Mouse (Mus musculus) regulatory T cell (primary cell): ENCODE measurements at regions not wholly inside any gene's neighbourhood (a gene's known extent, or its start where the extent isn't known, plus 50 kb on each side); places are given as distances from the start of the nearest gene placed in this dataset.

Source experiments
- in situ Hi-C: fragments of 300-600 bp; cut with MboI, MseI; formaldehyde crosslinking; loops from one replicate; pipeline ENCODE4 v1.15.1; 2025; ENCODE audit warnings: high pct_unique_total_duplicates

DNA sequence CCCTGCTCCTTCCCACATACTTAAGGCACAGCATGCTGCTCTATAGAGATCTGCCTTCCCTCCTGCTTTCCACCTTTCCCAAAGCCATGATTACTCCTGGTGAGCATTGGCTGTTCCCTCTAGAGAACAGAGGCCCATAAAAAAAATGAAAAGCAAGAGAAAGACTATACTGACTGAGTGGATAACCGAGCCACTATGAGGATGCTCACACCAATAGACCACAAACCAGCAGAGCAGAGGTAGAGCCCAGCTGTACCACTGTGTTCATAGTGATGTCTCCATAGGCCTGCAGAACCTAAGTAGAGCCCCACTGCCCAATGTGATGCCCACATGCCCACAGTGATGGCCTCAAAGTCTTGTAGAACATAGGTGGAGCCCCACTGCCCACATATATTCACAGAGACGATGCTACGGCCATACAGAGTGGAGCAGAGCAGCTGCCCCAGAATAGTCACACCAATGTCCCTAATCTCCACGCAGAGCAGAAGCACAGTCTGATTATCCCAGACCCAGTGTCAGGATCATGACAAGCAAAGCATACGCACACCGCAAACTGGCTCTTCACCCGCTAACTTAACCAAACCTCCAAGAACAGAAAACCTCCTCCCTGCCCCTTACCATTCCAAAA lies 174.8 kb upstream of the Nr4a3 start:
- in situ Hi-C loops: no loop called here

DNA sequence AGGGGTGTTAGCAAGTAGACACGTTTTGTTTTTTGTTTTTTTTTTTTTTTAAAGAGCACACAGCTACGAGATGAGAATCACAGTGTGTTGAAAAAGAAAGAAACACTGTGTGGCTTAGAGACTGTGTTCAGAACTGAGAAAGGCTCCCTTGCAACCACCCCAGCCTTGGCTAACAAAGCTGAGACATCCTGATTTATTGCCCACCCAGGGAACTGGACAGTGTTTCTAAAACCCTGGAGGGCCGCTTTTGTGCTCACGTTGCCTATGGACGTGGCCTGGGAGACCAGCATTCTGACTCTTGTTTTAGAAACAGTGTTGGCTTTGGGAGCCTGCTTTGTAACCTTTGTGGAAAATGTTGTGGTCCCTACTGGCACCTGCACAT lies 174.3 kb upstream of the Nr4a3 start:
- in situ Hi-C loops: no loop called here

DNA sequence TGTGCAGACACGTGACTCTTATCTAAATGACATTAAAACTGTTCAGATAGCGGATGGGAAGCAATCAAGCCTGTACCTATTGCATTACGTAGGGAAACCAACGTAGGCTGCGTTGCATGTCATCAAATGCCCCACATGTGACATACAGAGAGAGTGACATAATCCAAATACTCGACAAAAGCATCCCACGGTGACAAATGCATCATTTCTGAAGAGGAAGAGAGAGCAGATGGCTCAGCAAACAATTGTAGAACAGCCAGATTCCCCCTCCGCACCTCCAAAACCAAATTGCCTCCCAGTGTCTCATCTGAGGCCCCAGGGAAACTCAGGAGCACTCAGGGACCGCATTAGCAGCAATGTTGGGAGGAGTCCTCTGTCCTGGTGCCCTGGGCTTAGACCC lies 163.4 kb upstream of the Nr4a3 start:
- in situ Hi-C loops: no loop called here

DNA sequence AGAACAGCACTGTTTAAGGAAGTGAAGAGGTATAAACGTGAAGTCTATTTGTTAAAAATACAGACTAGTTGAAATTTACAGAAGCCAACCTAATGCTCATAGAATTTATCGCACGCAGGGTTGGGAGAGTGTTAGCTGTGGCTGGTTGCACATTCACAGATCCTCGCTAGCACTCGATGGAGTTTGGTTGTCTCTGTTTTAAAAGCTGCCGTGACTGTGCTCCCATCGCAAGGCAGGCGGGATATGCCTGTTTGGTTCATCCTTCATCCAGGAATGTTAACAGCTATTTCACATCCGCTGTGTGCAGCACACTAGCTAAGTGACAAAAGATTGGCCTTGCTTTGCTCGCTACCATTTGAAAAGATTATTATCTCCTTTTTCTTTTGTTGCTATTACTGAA lies 162.9 kb upstream of the Nr4a3 start:
- in situ Hi-C loops: no loop called here

DNA sequence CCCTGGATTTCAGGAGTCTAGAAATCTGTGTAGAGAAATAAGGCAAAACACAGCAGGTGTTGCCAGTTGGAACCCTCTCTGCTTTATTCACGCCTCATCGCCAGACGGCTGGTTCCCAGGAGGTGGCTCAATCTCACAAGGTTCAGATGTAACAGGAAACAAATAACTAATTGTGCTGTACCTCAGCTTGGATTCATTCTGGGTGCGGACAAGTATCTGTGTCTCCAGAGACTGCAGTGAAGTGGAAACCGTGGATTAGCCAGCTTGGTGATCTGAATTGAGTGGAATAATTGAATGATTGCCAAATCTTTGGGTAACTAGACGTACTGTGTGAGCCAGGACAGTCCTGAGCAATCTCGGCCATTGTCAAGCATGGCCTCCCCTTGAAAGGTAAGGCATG lies 145.4 kb upstream of the Nr4a3 start:
- in situ Hi-C loops: no loop called here

DNA sequence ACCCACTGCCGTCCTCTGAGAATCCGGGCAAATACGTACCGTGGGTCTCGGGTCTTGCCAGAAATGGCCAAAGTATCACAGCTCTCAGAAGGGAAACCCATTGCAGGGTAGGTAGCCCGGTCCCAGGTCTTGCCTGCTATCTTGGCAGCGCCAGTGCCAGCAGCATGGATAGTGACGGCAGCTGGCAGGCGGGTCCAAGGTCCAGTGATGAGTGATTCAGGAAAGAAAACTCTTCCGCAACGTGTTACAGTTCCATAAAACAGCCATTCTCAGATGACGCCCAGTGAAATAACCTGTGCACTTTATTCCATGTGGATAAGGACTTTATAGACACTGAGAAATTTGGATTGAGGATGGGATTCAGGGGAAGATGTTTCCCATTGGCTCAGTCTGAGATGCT lies 142.2 kb upstream of the Nr4a3 start:
- in situ Hi-C loops: no loop called here

DNA sequence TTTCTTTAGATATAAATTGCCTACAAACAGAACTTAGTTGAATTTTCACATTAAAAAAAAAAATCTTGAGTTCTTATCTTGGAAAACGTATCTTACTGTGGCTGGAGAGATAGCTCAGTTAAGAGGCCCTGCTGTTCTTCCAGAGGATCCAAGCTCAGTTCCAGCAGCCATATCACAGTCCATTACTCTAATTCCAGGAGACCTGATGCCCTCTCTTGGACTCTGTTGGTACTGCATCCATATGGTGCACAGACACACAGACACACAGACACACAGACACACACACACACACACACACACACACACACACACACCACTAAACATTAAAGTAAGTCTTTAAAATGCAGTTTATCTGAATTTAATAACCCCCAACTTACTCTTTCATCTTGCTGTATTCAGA lies 132.7 kb upstream of the Nr4a3 start:
- in situ Hi-C loops: no loop called here

DNA sequence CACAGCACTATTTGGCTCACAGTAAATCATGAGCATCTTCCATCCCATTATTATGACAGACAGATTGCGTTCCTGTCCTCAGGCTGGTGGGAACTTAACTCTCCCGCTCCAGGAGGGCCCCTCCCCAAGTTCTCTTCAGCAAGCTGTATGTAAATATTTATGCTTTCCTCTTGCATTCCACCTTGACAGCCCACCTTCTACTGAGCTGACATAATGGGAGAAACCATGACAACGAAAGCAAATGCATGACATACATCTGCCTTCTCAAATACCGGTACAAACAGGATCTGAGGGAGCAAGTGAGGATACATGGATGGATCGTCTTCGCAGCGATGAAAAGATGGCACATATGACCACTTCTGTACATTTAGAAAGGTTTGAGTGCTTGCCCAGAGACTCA lies 125.4 kb upstream of the Nr4a3 start:
- in situ Hi-C loops: no loop called here

DNA sequence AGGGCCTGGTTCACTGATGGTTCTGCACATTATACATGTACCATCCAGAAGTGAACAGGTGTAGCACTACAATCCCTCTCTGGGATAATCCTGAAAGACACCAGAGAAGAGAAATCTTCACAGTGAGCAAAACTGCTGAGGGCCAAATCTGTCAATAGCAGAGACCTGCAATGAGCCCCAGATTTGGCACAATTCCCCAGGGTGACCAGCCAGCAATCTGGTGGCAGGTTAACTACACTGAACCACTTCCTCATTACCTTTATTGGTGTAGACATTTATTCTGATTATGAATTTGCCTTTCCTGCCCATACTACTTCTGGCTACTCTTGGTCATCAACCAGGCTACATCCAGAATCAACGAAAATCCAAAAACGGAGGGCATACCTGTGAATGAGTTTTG lies 113.5 kb upstream of the Nr4a3 start:
- in situ Hi-C loops: no loop called here

DNA sequence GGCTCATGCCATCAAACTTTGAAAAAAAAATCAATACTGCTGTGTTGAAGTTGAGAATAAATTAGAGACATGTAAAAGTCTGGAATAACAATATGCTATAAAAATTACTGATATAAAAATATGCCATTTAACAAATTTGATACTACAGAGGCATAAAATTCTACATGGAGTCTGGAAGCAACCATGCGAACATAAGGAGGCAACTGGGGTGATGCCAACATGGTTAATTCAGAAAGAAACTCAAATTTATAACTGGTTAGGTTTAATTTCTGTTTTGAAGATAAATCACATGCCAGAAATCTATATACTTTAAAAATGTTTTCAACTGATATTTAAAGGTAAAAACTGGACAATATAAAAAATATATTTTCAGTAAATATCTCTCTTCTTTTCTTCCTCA lies 111.4 kb upstream of the Nr4a3 start:
- in situ Hi-C loops: no loop called here

DNA sequence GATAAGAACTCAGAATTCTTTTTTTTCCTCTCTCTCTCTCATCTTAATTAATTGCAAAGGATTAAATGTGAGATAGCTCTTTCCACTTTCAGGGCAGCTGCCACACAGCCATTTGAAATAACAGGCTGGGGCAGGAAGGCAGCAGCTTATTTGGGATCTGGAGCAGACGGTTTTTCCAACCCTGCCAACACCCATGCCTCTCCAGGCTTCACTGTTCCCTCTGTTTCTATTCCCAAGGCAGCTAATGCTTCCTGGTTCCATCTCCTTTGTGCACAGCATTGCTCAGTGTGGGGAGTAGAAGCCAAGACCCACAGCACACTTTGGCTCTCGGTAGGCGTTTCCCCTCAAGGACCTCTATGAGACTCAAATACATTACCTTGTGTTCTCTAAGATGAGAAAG lies 109.4 kb upstream of the Nr4a3 start:
- in situ Hi-C loops: no loop called here

DNA sequence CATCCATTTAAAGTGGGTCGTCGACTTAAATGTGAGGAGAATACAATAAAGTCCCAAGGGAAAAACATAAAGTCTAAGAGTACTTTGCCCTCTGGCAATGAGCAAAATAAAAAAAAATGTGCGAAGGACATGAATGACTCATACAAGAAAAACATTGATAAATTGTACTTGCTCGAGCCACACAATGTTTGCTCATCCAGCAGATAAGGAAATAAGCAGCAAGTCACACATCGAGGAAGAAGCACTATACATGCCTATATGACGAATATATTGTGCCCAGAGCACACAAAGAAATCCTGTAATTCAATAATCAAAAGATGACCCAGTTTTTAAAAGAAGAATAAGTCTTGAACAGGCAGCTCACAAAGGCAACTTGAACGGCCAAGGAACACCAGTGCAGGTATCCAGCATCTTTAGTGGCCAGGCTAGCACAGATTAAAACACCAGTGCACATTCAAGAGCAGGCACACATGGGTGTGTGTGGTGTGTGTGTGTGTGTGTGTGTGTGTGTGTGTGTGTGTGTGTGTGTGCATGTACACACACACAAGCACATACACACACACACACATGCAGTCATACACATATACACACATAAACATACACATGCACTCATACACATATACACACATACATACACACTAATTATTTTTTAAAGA lies 108.4 kb upstream of the Nr4a3 start:
- in situ Hi-C loops: no loop called here

DNA sequence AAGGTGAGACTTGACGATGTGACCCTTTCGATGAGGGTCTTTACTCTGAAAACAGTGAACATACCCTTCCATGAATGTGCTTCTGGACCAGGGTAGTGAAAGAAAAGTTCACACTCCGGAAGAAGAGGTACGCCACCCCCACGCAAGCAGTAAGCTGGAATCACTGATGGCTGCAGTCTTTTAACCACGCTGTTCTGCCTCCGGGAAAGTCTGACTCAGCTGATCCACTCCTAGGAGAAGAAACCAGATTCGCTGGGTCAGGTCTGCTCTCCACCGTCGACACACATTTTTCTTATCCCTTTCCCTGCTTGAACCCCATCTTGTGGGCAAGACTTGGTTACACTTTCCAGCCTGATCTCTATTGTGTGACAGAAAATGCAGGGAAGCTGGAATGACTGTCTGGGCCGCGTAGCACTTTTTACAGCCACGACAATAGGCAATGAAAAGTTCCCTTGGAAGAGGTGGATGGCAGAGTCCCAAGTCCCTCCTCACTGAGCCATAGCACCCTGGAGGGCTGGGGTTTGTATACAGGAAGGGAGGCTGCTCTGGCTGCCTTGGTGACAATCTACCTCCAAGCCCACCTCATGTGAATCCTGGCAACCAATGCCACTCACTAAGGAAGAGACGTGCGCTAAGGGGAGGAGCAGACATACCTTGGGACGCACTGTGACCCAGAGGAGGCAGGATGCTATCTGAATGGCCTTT lies 96.9 kb upstream of the Nr4a3 start:
- in situ Hi-C loops: no loop called here

DNA sequence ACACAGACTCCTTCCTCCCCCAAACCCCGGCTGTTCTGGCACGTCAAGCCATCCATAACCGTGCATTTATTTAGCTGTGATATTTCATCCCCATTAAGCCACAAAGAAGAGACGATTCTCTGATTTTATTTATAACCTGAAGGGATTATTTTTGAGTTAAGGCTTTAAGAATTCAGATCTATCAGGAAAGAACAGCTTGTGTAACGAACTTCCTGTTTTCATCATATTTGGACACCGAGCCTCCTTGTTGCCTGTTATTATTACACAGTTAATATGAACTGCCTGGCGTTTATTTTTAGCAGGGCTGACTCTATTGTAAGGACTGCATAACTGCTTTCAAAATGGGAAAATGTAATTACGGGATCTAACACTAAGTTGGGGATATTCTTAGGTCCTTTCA lies 96.2 kb upstream of the Nr4a3 start:
- in situ Hi-C loops: no loop called here

DNA sequence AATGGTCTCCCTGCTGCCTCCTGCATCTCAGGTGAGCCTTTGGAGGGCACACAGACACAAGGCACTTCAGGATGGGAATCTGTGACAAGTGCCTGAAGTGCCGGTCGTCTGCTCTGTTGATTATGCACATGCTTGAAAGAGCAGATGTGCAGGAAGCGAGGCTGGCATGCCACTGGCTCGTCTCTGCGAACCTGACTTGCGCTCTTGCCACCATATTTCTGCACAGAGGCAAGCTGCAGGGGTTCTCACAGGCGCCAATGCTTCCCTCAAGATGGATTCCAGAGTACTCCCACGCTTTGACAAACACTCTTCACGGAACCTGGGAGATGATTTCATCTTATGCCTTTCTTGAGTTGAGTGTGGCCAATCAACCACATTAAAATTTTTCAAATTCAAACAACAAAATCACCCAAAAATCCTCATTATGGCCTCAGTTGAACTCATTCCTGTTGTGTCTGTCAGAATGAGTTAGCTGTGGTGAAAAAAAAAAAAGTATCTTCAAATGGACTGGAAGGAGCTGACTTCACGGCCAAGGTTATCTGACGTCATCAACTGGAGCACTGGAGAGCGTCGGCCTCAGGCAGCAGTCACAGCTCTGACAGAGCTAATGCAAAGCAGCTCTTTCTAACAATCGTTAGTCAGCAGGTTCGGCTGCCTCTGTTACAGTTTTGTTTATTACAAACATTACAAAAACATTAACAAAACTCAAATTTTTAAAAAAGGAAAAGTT lies 90.2 kb upstream of the Nr4a3 start:
- in situ Hi-C loops: no loop called here

DNA sequence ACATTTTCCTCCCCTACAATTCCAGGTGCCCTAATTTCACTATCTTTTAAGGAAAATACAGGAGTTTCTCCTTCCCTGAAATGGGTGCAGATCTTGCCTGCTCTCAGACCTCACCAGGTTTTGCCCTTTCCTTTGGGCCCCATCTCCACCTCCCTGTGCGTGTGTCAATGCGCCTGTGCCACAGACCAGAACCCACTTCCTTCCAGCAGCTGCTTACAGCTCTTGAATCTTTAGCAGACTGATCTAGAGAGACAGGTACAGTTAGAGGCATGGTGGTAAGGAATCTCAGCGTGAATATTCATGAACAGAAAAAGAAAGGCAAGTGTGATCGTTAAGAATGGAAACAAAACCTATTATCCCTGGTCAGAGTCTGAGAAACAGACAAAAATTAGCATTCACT lies 80.3 kb upstream of the Nr4a3 start:
- in situ Hi-C loops: loop anchor here (10.0 kb wide), 1 partner anchor 1420 kb away; no protein-coding TSS in a partner anchor

DNA sequence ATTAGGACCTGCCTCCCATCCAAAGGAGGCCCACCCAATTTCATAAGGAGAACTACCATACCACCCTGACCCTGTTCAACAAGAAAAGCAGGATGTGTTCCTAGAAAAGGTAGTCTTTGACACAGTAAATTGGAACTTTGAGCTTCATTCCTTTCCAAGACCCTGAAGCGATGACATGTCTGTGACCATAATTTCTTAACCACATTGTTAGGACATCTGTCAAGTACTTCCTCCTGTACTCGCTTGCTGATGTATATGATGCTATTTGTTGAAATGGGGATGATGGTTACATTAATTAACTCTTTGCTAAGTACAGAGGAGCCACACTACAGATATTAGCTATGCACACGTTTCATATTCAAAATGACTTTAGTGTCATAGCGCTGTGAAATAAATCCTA lies 73.1 kb upstream of the Nr4a3 start:
- in situ Hi-C loops: no loop called here

DNA sequence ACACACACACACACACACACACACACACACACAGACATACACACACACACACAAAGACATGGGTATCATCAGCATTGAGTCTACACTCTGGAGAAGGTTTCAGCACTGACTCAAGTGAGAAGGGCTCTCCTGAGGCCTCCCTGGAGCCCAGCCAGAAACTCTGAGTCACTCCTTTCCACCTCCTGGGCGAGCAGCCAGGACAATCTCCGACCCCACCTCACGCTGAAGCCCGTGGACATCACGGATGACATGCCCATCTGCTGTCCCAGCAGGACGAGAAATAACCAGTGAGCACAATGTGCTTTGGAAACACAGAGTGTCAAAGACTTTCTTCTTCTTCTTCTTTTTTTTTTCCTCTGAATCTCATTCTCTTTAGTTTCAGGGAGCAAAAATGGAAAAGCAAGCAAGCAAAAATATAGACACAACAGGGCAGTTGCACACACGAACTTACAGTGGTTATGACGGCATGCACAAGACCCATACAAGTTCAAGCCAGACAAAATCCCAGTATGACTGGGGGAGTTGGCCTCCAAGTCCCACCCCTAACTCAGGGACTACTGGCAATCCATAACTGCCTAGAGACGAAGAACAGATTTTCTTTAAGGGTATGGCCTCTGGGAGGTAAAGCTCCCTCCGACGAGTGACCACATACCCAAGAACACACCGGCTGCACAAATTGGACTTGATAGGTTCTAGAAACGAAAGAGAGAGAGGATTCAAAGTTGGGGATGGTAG lies 65.2 kb upstream of the Nr4a3 start:
- in situ Hi-C loops: no loop called here
